Mouse (Mus musculus) lung, adult 2 months (tissue): ENCODE data around the gene Gm10643.

Experiments used
- CTCF ChIP-seq: fragments of 200-500 bp; IDR thresholded peaks from 2 replicates; pipeline ENCODE4 v1.5.1; 2011; ENCODE audit warnings: mild to moderate bottlenecking, low read length, control low read depth; ENCODE audit not compliant: insufficient read depth
- POLR2A ChIP-seq: fragments of 200-500 bp; IDR thresholded peaks from 2 replicates; pipeline ENCODE4 v1.6.1; 2011; ENCODE audit warnings: low read depth, mild to moderate bottlenecking, control low read depth, low read length, borderline replicate concordance; ENCODE audit errors: extremely low read depth

GRCm38 (mm10) chr8:84053229-84053628 lies 11.7 kb downstream of the Gm10643 start:
- TF ChIP-seq POLR2A (no peak), CTCF (no peak)
